Comparison of ENCODE assay signal across 10 mouse cellular contexts in the genomic region with DNA sequence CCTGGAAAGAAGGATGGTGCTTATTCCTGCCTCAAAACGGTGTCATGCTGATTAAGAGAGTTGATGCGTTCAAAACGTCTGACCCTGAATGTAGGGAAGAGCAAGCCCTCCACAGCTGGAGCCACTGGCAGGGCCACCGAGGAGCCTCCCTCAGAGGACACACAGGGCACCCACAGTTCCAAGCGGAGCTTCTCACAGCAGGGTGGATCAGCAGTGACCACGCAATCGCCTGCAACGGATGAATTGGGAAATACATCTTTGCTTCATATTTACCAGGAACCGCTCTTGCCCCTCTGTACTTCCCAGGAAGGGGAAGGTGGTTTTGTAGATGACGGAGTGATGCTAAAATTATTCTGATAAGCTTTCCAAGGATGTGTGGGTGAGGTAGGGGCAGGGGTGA.
"Had no signal": no experiment of that assay in that cellular context is flagged by ENCODE, and none has a peak within 500 bp of the region (broad histone marks: within the 10 kb centered on the region; RNA-seq: fewer than 3 reads in every experiment).

No protein-coding gene starts in this region.

- H3K36me3 ChIP-seq: liver, embryonic 15.5 days; midbrain, embryonic 15.5 days had no signal

- H3K9ac ChIP-seq: liver, embryonic 15.5 days; midbrain, embryonic 15.5 days had no signal

- H3K4me3 ChIP-seq: layer of hippocampus, adult 2 months; liver, embryonic 15.5 days; megakaryocyte, embryonic 14.5 days; midbrain, embryonic 15.5 days had no signal

- H3K27ac ChIP-seq: layer of hippocampus, adult 2 months; liver, embryonic 15.5 days; midbrain, embryonic 15.5 days; stomach, postnatal 0 days had no signal

- H3K9me3 ChIP-seq: liver, embryonic 15.5 days; midbrain, embryonic 15.5 days had no signal

- ATAC-seq: midbrain, embryonic 15.5 days had no signal

- H3K27me3 ChIP-seq: liver, embryonic 15.5 days; megakaryocyte, embryonic 14.5 days; midbrain, embryonic 15.5 days had no signal

- H3K4me1 ChIP-seq: liver, embryonic 15.5 days; megakaryocyte, embryonic 14.5 days; midbrain, embryonic 15.5 days had no signal

- DNase-seq: kidney, adult 18-20 months; kidney, postnatal 10 days; kidney, postnatal 4 days; liver had no signal

- H3K4me2 ChIP-seq: liver, embryonic 15.5 days; midbrain, embryonic 11.5 days; midbrain, embryonic 15.5 days had no signal
